Mouse (Mus musculus) lung, postnatal 36 days (tissue): ENCODE results near the gene Psd4.

Experiments
- DNase-seq: peaks from one replicate; pipeline ENCODE4 v3.0.0; 2022; ENCODE audit warnings: mixed read lengths

The Psd4 gene

GRCm38 (mm10) chr2:24386158-24386963, 19.0 kb downstream of the Psd4 start:
- DNase-seq: peak; percentile 51

- DNase-seq: no peak
These were observed 19.6 kb downstream of the Psd4 start for GRCm38 (mm10) chr2:24386964-24387320.

GRCm38 (mm10) chr2:24387361-24388283, 20.2 kb downstream of the Psd4 start:
- DNase-seq: no peak

GRCm38 (mm10) chr2:24393251-24393650, 25.9 kb downstream of the Psd4 start:
- DNase-seq: no peak

- DNase-seq: no peak
These were observed 29.7 kb downstream of the Psd4 start for GRCm38 (mm10) chr2:24397115-24397514.

GRCm38 (mm10) chr2:24400711-24401110, 33.3 kb downstream of the Psd4 start:
- no peak for DNase-seq

GRCm38 (mm10) chr2:24405345-24406012, 38.1 kb downstream of the Psd4 start:
- peak; percentile 87 for DNase-seq

- DNase-seq: no peak
These were observed 40.5 kb downstream of the Psd4 start for GRCm38 (mm10) chr2:24407701-24408485.

GRCm38 (mm10) chr2:24409166-24409565, 41.8 kb downstream of the Psd4 start:
- peak; percentile 71 for DNase-seq

GRCm38 (mm10) chr2:24413172-24413571, 45.8 kb downstream of the Psd4 start:
- DNase-seq: peak; percentile 4

GRCm38 (mm10) chr2:24413677-24414076, 46.3 kb downstream of the Psd4 start:
- no peak for DNase-seq

- DNase-seq: no peak
These were observed 49.3 kb downstream of the Psd4 start for GRCm38 (mm10) chr2:24416668-24417067.

GRCm38 (mm10) chr2:24417106-24417505, 49.7 kb downstream of the Psd4 start:
- DNase-seq: no peak

GRCm38 (mm10) chr2:24417564-24417963, 50.2 kb downstream of the Psd4 start:
- DNase-seq: no peak

- DNase-seq: no peak
These were observed 54.0 kb downstream of the Psd4 start for GRCm38 (mm10) chr2:24421211-24421863.

- no peak for DNase-seq
These were observed 55.4 kb downstream of the Psd4 start for GRCm38 (mm10) chr2:24422815-24423214.

GRCm38 (mm10) chr2:24425630-24426029, 58.2 kb downstream of the Psd4 start:
- DNase-seq: no peak

- DNase-seq: no peak
These were observed 60.7 kb downstream of the Psd4 start for GRCm38 (mm10) chr2:24427866-24428675.

GRCm38 (mm10) chr2:24429806-24430205, 62.4 kb downstream of the Psd4 start:
- no peak for DNase-seq

GRCm38 (mm10) chr2:24434670-24435069, 67.3 kb downstream of the Psd4 start:
- DNase-seq: no peak

- no peak for DNase-seq
These were observed 68.3 kb downstream of the Psd4 start for GRCm38 (mm10) chr2:24435699-24436098.
